Mouse (Mus musculus) E14TG2a.4 (cell line): ENCODE measurements around the gene Cela3b.
A peak's percentile ranks its signal among the peaks of the same experiment; 100 is the strongest.

Experiments used
- H3K27me3 ChIP-seq: 2 replicates; pipeline ENCODE4 v1.6.1; 2014; ENCODE audit warnings: low read length, control low read depth; ENCODE audit not compliant: insufficient read depth
- H3K36me3 ChIP-seq: 2 replicates; pipeline ENCODE4 v1.6.1; 2014; ENCODE audit warnings: low read length, control low read depth; ENCODE audit not compliant: insufficient read depth
- H3K4me1 ChIP-seq: replicated peaks from 2 replicates; pipeline ENCODE4 v1.6.1; 2014; ENCODE audit warnings: low read depth, low read length, control low read depth
- H3K4me3 ChIP-seq: replicated peaks from 2 replicates; pipeline ENCODE4 v1.5.1; 2014; ENCODE audit warnings: mild to moderate bottlenecking, low read length
- H3K9me3 ChIP-seq: 2 replicates; pipeline ENCODE4 v1.6.1; 2014; ENCODE audit warnings: low read length, control low read depth
- CTCF ChIP-seq: conservative IDR thresholded peaks from 2 replicates; pipeline ENCODE4 v1.5.1; 2014; ENCODE audit warnings: low read length
- NANOG ChIP-seq: IDR thresholded peaks from 2 replicates; pipeline ENCODE4 v1.6.1; 2014; ENCODE audit warnings: borderline replicate concordance, low read length, mixed read lengths
- POU5F1 ChIP-seq: IDR thresholded peaks from 2 replicates; pipeline ENCODE4 v1.6.1; 2014; ENCODE audit warnings: low read length, borderline replicate concordance

Gene Cela3b

GRCm38 (mm10) chr4:137467525-137467924, 37.2 kb upstream of the Cela3b start:
- H3K27me3 ChIP-seq, result peaks cover 3% of the 10 kb centered on the region
- no peak for TF ChIP-seq POU5F1
- TF ChIP-seq NANOG, result no peak
- no peak for TF ChIP-seq CTCF
- H3K36me3 ChIP-seq, result peaks cover under 1% of the 10 kb centered on the region
- peaks cover 84% of the 10 kb centered on the region for H3K4me1 ChIP-seq
- no peaks in the 10 kb centered on the region for H3K9me3 ChIP-seq
- H3K4me3 ChIP-seq, result peak overlapping the region; percentile 74; the same call in 1 of the 2 replicates

- H3K4me1 ChIP-seq, result peaks cover 84% of the 10 kb centered on the region
- H3K4me3 ChIP-seq, result no peak overlapping the region
- TF ChIP-seq POU5F1, result no peak
- H3K27me3 ChIP-seq, result peaks cover 6% of the 10 kb centered on the region
- no peaks in the 10 kb centered on the region for H3K9me3 ChIP-seq
- no peaks in the 10 kb centered on the region for H3K36me3 ChIP-seq
These were observed 36.7 kb upstream of the Cela3b start for GRCm38 (mm10) chr4:137466991-137467390.

GRCm38 (mm10) chr4:137465125-137465787, 34.9 kb upstream of the Cela3b start:
- Histone ChIP-seq H3K9me3 (no peaks in the 10 kb centered on the region), H3K4me3 (0 out of 2 replicates have a peak overlapping the region, but pooled peaks have one; percentile 17), H3K4me1 (peaks cover 84% of the 10 kb centered on the region), H3K27me3 (peaks cover 6% of the 10 kb centered on the region), H3K36me3 (no peaks in the 10 kb centered on the region)
- TF ChIP-seq CTCF (no peak), NANOG (no peak), POU5F1 (no peak)

GRCm38 (mm10) chr4:137461981-137462690, 31.8 kb upstream of the Cela3b start:
- TF ChIP-seq POU5F1 (no peak), CTCF (no peak), NANOG (no peak)
- H3K4me1 ChIP-seq, result peaks cover 84% of the 10 kb centered on the region
- no peak overlapping the region for H3K4me3 ChIP-seq
- H3K27me3 ChIP-seq, result peaks cover 6% of the 10 kb centered on the region
- no peaks in the 10 kb centered on the region for H3K36me3 ChIP-seq
- H3K9me3 ChIP-seq, result no peaks in the 10 kb centered on the region

- H3K9me3 ChIP-seq, result no peaks in the 10 kb centered on the region
- 0 out of 2 replicates have a peak, but pooled peaks cover 3% of the 10 kb centered on the region for H3K27me3 ChIP-seq
- TF ChIP-seq POU5F1 (no peak), NANOG (no peak; the same call in 1 of the 2 replicates), CTCF (no peak)
These were observed 30.9 kb upstream of the Cela3b start for GRCm38 (mm10) chr4:137461217-137461616.

GRCm38 (mm10) chr4:137460676-137461075, 30.3 kb upstream of the Cela3b start:
- no peaks in the 10 kb centered on the region for H3K9me3 ChIP-seq
- peak overlapping the region; percentile 27; the same call in 1 of the 2 replicates for H3K4me3 ChIP-seq
- H3K27me3 ChIP-seq, result 0 out of 2 replicates have a peak, but pooled peaks cover 3% of the 10 kb centered on the region

More at GRCm38 (mm10) chr4:137461217-137461616, 30.9 kb upstream of the Cela3b start:
- H3K4me3 ChIP-seq, result peak overlapping the region; percentile 27; the same call in 1 of the 2 replicates
- no peaks in the 10 kb centered on the region for H3K36me3 ChIP-seq
- peaks cover 84% of the 10 kb centered on the region for H3K4me1 ChIP-seq

GRCm38 (mm10) chr4:137458861-137459260, 28.5 kb upstream of the Cela3b start:
- peaks cover 78% of the 10 kb centered on the region for H3K4me1 ChIP-seq
- H3K4me3 ChIP-seq, result no peak overlapping the region
- no peaks in the 10 kb centered on the region for H3K36me3 ChIP-seq
- H3K27me3 ChIP-seq, result 0 out of 2 replicates have a peak, but pooled peaks cover 3% of the 10 kb centered on the region
- H3K9me3 ChIP-seq, result no peaks in the 10 kb centered on the region
- TF ChIP-seq NANOG, result no peak
- TF ChIP-seq CTCF, result no peak
- no peak for TF ChIP-seq POU5F1

More at GRCm38 (mm10) chr4:137460676-137461075, 30.3 kb upstream of the Cela3b start:
- Histone ChIP-seq H3K4me1 (peaks cover 83% of the 10 kb centered on the region), H3K36me3 (no peaks in the 10 kb centered on the region)
- TF ChIP-seq NANOG (no peak), CTCF (no peak), POU5F1 (no peak)

- H3K4me1 ChIP-seq, result peaks cover 78% of the 10 kb centered on the region
- TF ChIP-seq POU5F1 (no peak), NANOG (no peak), CTCF (no peak)
- H3K4me3 ChIP-seq, result no peak overlapping the region
- H3K36me3 ChIP-seq, result no peaks in the 10 kb centered on the region
- H3K9me3 ChIP-seq, result no peaks in the 10 kb centered on the region
- 0 out of 2 replicates have a peak, but pooled peaks cover 3% of the 10 kb centered on the region for H3K27me3 ChIP-seq
These were observed 28.0 kb upstream of the Cela3b start for GRCm38 (mm10) chr4:137458310-137458709.
